Mouse (Mus musculus): ENCODE data around the gene Fam234b.

GRCm38 (mm10) chr6:135251849-135252727, 54.3 kb downstream of the Fam234b start:
- TF ChIP-seq CTCF (IDR thresholded peaks at IDR 0.05; ENCODE audit: borderline replicate concordance, control insufficient read depth, extremely low read depth, insufficient read depth, low read length, poor library complexity) (no peak), POLR2A (IDR thresholded peaks at IDR 0.05; ENCODE audit: control insufficient read depth, extremely low read depth, insufficient read depth, low read length, poor library complexity) (no peak)

All from thymus, adult 2 months (tissue).